Mouse (Mus musculus) left cerebral cortex, postnatal 25 days (tissue): ENCODE measurements at regions not wholly inside any gene's neighbourhood (a gene's known extent, or its start where the extent isn't known, plus 50 kb on each side); places are given as distances from the start of the nearest gene placed in this dataset.
A peak's percentile ranks its signal among the peaks of the same experiment; 100 is the strongest.

ENCODE experiments used
- DNase-seq, 2 experiments: peaks; one replicate each; pipeline ENCODE4 v3.0.0; 2022; ENCODE audit warnings: low spot score in 2 of 2, mixed read lengths in 1 of 2
- intact Hi-C: fragments of 180-260 bp; cut with DNase I; formaldehyde crosslinking; loops from one replicate; pipeline ENCODE4 v1.15.1; 2025

- DNase-seq = no peak
- intact Hi-C loops = no loop called here
These were observed 889.5 kb downstream of the Ankrd7 start for GRCm38 (mm10) chr6:19755647-19756046.

DNA sequence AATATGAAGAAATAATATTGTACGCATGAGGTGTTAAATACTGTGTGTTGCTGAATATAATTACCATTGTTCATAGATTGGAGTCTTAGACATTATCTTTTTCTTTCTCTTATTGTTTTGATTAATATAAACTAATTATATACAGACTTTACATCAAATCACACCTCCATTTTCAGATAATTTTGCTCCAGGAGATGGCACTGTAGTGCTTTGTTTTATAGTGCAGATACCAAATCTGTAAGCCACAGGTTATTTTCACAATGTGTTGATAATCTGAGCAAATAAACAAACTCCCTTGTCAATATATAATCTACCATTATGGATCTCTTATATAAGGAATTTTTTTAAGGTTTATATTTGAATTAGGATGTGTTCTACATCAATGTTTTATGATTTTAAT, 899.3 kb downstream of the Ankrd7 start:
- intact Hi-C loops = loop anchor here (5.0 kb wide), 1 partner anchor 1447 kb away; no protein-coding TSS in a partner anchor
- DNase-seq = peak in 1 of 2 experiments; percentile 2
